Mouse (Mus musculus) heart, postnatal 0 days (tissue): ENCODE results near the gene Ufsp1. TPM values are rescaled to one million over a fixed set of nuclear protein-coding genes. Genes with fewer than 3 reads are reported as not detected.

Experiments used
- ATAC-seq: fragments of 200-750 bp; cut with Nextera tagmentation; 2 replicates; pipeline ENCODE4 v1.8.0; 2017; ENCODE audit warnings: low read depth, moderate number of reproducible peaks, moderate library complexity; ENCODE audit not compliant: insufficient read depth
- DNase-seq: peaks from one replicate; pipeline ENCODE4 v3.0.0-alpha.2; 2016; ENCODE audit warnings: low spot score
- H3K27ac ChIP-seq: fragments of 300-500 bp; sonication (generic); 2 replicates; pipeline ENCODE4 v1.5.1; 2014; ENCODE audit warnings: low read depth, mild to moderate bottlenecking
- H3K27me3 ChIP-seq: fragments of 300-500 bp; sonication (generic); 2 replicates; pipeline ENCODE4 v1.6.1; 2014; ENCODE audit warnings: low read length, mixed read lengths; ENCODE audit not compliant: control insufficient read depth, insufficient read depth
- H3K36me3 ChIP-seq: fragments of 300-500 bp; sonication (generic); replicated peaks from 2 replicates; pipeline ENCODE4 v1.6.1; 2014; ENCODE audit warnings: low read length, mixed read lengths; ENCODE audit not compliant: control insufficient read depth, insufficient read depth
- H3K4me1 ChIP-seq: fragments of 300-500 bp; sonication (generic); 2 replicates; pipeline ENCODE4 v1.6.1; 2014; ENCODE audit warnings: antibody characterized with exemption; ENCODE audit not compliant: control insufficient read depth, insufficient read depth
- H3K4me2 ChIP-seq: fragments of 300-500 bp; sonication (generic); 2 replicates; pipeline ENCODE4 v1.6.1; 2014; ENCODE audit warnings: low read depth, mild to moderate bottlenecking, low read length, moderate library complexity
- H3K4me3 ChIP-seq: fragments of 300-500 bp; sonication (generic); 2 replicates; pipeline ENCODE4 v1.5.1; 2014; ENCODE audit warnings: low read depth, low read length
- H3K9ac ChIP-seq: fragments of 300-500 bp; sonication (generic); replicated peaks from 2 replicates; pipeline ENCODE4 v1.6.1; 2014; ENCODE audit warnings: low read depth, low read length, mixed read lengths
- H3K9me3 ChIP-seq: fragments of 300-500 bp; sonication (generic); replicated peaks from 2 replicates; pipeline ENCODE4 v1.6.1; 2016; ENCODE audit warnings: low read length; ENCODE audit not compliant: control insufficient read depth
- CTCF ChIP-seq: IDR thresholded peaks from 2 replicates; pipeline ENCODE4 v1.5.1; 2016; ENCODE audit warnings: antibody characterized with exemption, control low read depth, low read depth
- EP300 ChIP-seq: IDR thresholded peaks from 2 replicates; pipeline ENCODE4 v1.6.1; 2016; ENCODE audit warnings: antibody characterized with exemption, low read depth
- WGBS: fragments of 180-500 bp; shearing (Covaris S2); extraction: QIAGEN DNeasy Blood & Tissue Kit; methylation state at CpG from one replicate; pipeline ENCODE4 v1.1.7; 2014; 5-methylcytosine and 5-hydroxymethylcytosine counted together
- polyA plus RNA-seq: library from polyadenylated mRNA; unstranded; fragments of >200 nt; fragmentation: Nextera tagmentation; extraction: Ambion mirVana; gene quantifications from 2 replicates; pipeline ENCODE4 v1.2.1, GENCODE M21; 2015
- total RNA-seq: library from RNA; depleted of rRNA; stranded (reverse); fragments of >200 nt; gene quantifications from 2 replicates; pipeline ENCODE4 v1.2.3, GENCODE M21; 2014; ENCODE audit warnings: low replicate concordance

Gene Ufsp1
- total and polyA plus RNA-seq, 2 experiments from 2014 or later: 5.6 to 11.9 TPM

DNA sequence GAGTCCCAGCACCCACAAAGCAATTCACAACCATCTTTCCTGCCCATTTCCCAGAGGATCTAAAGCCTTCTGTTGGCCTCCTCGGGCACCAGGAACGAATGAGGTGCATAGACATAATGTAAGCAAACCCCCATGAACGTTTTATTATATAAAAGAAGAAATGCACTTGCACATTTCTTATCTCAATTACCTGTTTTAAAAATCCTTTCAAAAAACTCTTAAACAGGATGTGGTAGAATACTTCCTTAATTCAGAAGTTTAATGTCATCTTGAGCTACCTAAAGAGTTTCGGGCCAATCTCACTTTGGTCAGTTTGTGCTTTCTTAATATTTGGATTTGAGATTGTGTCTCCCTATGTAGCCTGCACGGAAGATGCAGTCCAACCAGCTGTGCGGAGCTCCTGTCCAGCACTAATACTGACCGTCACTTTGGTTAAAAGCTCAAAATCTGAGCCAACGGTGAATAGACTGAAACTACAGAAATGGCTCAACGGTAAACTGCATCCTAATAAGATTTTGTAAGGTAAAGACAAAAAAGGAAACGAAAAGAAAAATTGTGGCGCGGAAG is 12.1 kb downstream of the Ufsp1 start:
- Histone ChIP-seq H3K27me3 (no peaks in the 10 kb centered on the region), H3K27ac (peak overlapping the region; percentile 96), H3K4me3 (peak overlapping the region; percentile 86), H3K4me1 (peaks cover 24% of the 10 kb centered on the region), H3K4me2 (peak overlapping the region; percentile 72), H3K9ac (peak overlapping the region; percentile 92), H3K9me3 (no peaks in the 10 kb centered on the region), H3K36me3 (peaks cover 67% of the 10 kb centered on the region)
- no peak for TF ChIP-seq EP300
- no peak for TF ChIP-seq CTCF
- ATAC-seq (no peak), DNase-seq (no peak)
- 12% methylated on average over 12 of the region's 12 CpGs for WGBS

DNA sequence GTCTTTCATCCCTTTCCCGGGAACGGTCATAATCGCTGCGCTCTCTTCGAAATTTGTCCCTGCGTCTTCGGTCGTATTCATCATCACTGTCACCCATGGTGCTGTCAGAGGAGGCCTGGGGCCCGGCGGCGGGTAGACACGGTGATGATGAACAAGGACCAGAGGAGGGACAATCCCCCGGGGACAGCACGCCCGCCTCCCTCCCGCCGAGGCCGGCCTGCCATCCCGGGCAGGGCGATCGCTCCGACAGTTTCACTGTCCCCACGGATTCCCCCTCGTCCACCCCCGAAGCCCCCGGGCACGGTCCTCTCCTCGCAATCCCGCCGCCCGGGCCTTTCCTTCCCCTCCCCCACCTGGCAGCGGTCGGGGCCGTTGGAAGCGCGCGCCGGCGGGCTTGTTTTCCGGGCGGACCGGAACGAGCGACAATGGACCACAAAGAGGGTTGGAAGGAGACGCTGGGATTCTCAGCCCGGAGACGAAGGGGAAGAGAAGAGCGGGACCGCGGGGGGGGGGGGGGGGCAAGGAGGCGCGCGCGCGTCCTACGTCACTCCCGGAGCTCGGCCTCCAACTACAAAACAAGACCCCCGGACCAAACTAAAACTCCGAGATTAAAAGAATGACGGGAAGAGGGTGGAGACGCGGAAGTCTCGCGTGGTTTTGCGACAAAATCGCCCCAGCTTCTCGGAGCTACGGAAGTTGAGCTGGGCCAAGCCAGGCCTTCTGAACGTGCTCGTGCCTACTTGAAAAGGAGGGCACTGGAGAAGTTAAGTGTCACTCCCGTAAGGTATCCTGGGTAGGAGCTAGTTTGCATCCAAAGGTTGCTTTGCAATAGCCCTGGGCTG is 12.9 kb downstream of the Ufsp1 start, which contains the start of gene Srrt:
Srrt (minus strand) TSS at position 604 of the 842 bp plus-strand sequence.
- H3K36me3 ChIP-seq: peaks cover 59% of the 10 kb centered on the region
- no peaks in the 10 kb centered on the region for H3K9me3 ChIP-seq
- peak within 1 kb of the TSS; percentile 92 for H3K9ac ChIP-seq
- TF ChIP-seq CTCF (no peak), EP300 (peak; percentile 87)
- H3K4me1 ChIP-seq: peaks cover 24% of the 10 kb centered on the region
- peak within 1 kb of the TSS; percentile 86 for H3K4me3 ChIP-seq
- H3K4me2 ChIP-seq: peak within 1 kb of the TSS; percentile 72
- DNase-seq: peak; percentile 95
- no peaks in the 10 kb centered on the region for H3K27me3 ChIP-seq
- 0% methylated on average over 65 of the region's 72 CpGs for WGBS
- peak; percentile 90 for ATAC-seq
- H3K27ac ChIP-seq: peak within 1 kb of the TSS; percentile 96

GRCm38 (mm10) chr5:137308356-137308755 is 13.9 kb downstream of the Ufsp1 start:
- peak overlapping the region; percentile 72 for H3K4me2 ChIP-seq
- H3K4me3 ChIP-seq: peak overlapping the region; percentile 86
- peak overlapping the region; percentile 96 for H3K27ac ChIP-seq
- no peak overlapping the region for H3K9ac ChIP-seq
- ATAC-seq (no peak), DNase-seq (no peak)
- TF ChIP-seq EP300: no peak
- TF ChIP-seq CTCF: no peak
- no peaks in the 10 kb centered on the region for H3K9me3 ChIP-seq
- peaks cover 48% of the 10 kb centered on the region for H3K36me3 ChIP-seq
- 97% methylated on average over 4 of the region's 4 CpGs for WGBS
- peaks cover 34% of the 10 kb centered on the region for H3K4me1 ChIP-seq
- H3K27me3 ChIP-seq: no peaks in the 10 kb centered on the region

GRCm38 (mm10) chr5:137313466-137314192 is 19.2 kb downstream of the Ufsp1 start:
- Histone ChIP-seq H3K4me1 (peaks cover 18% of the 10 kb centered on the region), H3K9me3 (no peaks in the 10 kb centered on the region), H3K27ac (peak overlapping the region; percentile 82), H3K4me3 (peak overlapping the region; percentile 57), H3K27me3 (no peaks in the 10 kb centered on the region), H3K4me2 (peak overlapping the region; percentile 93), H3K9ac (peak overlapping the region; percentile 79), H3K36me3 (peaks cover 24% of the 10 kb centered on the region)
- ATAC-seq: peak; percentile 54; the same call in 1 of the 2 replicates
- DNase-seq: no peak
- 2% methylated on average over 22 of the region's 22 CpGs for WGBS
- TF ChIP-seq EP300 (no peak), CTCF (no peak)
